Mouse (Mus musculus) limb, embryonic 12.5 days (tissue): ENCODE results near the gene Olfr307. TPM values are rescaled to one million over a fixed set of nuclear protein-coding genes. Genes with fewer than 3 reads are reported as not detected.
"Not testable (repeated sequence)": the region's sequence is repeated elsewhere in the genome, so short reads cannot be mapped to it uniquely, and the experiment has no call there.

Experiments used
- ATAC-seq: fragments of 200-750 bp; cut with Nextera tagmentation; 2 replicates; pipeline ENCODE4 v1.8.0; 2017; ENCODE audit warnings: low read depth, moderate TSS enrichment; ENCODE audit not compliant: insufficient number of reproducible peaks, insufficient read depth, low FRiP score, low TSS enrichment
- H3K27ac ChIP-seq: fragments of 300-500 bp; sonication (generic); 2 replicates; pipeline ENCODE4 v1.5.1; 2016; ENCODE audit warnings: mild to moderate bottlenecking, moderate library complexity
- H3K27me3 ChIP-seq: fragments of 300-500 bp; sonication (generic); 2 replicates; pipeline ENCODE4 v1.6.1; 2016; ENCODE audit warnings: mild to moderate bottlenecking, moderate library complexity
- H3K36me3 ChIP-seq: fragments of 300-500 bp; sonication (generic); 2 replicates; pipeline ENCODE4 v1.6.1; 2016; ENCODE audit warnings: mild to moderate bottlenecking, moderate library complexity
- H3K4me1 ChIP-seq: fragments of 300-500 bp; sonication (generic); replicated peaks from 2 replicates; pipeline ENCODE4 v1.6.1; 2016
- H3K4me2 ChIP-seq: fragments of 300-500 bp; sonication (generic); 2 replicates; pipeline ENCODE4 v1.6.1; 2016; ENCODE audit warnings: mild to moderate bottlenecking, moderate library complexity
- H3K4me3 ChIP-seq: fragments of 300-500 bp; sonication (generic); replicated peaks from 2 replicates; pipeline ENCODE4 v1.5.1; 2016; ENCODE audit warnings: mild to moderate bottlenecking
- H3K9ac ChIP-seq: fragments of 300-500 bp; sonication (generic); replicated peaks from 2 replicates; pipeline ENCODE4 v1.6.1; 2016; ENCODE audit warnings: mild to moderate bottlenecking, moderate library complexity
- H3K9me3 ChIP-seq: fragments of 300-500 bp; sonication (generic); 2 replicates; pipeline ENCODE4 v1.6.1; 2016; ENCODE audit warnings: mild to moderate bottlenecking, moderate library complexity
- WGBS: fragments of 180-500 bp; shearing (Covaris S2); methylation state at CpG from one replicate; pipeline ENCODE4 v1.1.7; 2016; 5-methylcytosine and 5-hydroxymethylcytosine counted together
- polyA plus RNA-seq: library from polyadenylated mRNA; unstranded; fragments of >200 nt; fragmentation: Nextera tagmentation; extraction: Ambion mirVana; gene quantifications from 2 replicates; pipeline ENCODE4 v1.2.1, GENCODE M21; 2016

The Olfr307 gene
- not detected in 2 replicates for polyA plus RNA-seq

DNA sequence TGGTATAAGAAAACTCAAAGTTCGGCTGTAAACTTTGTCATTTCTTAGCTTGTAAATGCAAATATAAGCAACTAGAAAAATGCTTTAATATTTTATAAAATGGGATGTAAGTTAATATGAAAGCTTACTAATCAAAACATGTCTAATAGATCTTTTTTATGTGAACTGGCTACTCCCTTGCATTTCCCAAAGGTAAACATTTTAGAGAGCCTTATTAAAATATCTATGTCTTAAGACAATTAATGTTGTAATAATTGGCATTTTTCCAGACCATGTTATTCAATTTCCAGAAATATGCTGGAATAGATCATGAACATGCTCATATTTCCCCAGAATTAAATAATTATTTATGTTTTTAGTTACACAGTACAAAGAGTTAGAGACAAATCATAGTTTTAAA is at the start of gene Olfr307:
Gene Olfr307, minus strand, starts transcription at position 101 of the 400 bp plus-strand sequence.
- H3K4me1 ChIP-seq = no peaks in the 10 kb centered on the region
- no peak within 1 kb of the TSS for H3K4me2 ChIP-seq
- no peaks in the 10 kb centered on the region for H3K36me3 ChIP-seq
- H3K9ac ChIP-seq = no peak within 1 kb of the TSS
- no peak within 1 kb of the TSS for H3K27ac ChIP-seq
- 74% methylated on average over 1 of the region's 1 CpGs for WGBS
- H3K27me3 ChIP-seq = no peaks in the 10 kb centered on the region
- ATAC-seq = no peak
- no peaks in the 10 kb centered on the region for H3K9me3 ChIP-seq
- no peak within 1 kb of the TSS for H3K4me3 ChIP-seq

DNA sequence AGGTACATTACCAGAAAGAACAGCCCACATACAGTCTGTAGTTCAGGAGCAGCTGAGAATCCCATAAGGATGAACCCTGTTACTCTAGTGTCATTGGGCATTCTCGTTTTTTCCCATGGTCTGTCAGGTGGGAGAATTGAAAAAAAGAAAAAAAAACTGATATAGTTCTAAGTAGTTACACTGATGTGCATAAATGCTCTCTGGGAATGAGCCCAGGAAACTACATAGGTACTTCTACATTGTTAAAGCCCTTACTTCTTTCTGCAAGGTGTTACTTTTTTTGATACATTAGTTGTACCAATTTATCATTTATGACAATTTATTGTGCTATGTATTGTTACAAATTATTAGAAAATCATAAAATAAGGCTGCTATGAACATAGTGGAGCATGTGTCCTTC is 49.2 kb upstream of the Olfr307 start, which contains the start of gene Olfr304:
Gene Olfr304, minus strand, starts transcription at position 101 of the 400 bp plus-strand sequence.
- no peak for ATAC-seq
- no peaks in the 10 kb centered on the region for H3K36me3 ChIP-seq
- H3K4me2 ChIP-seq = no peak within 1 kb of the TSS
- H3K4me1 ChIP-seq = no peaks in the 10 kb centered on the region
- 73% methylated on average over 1 of the region's 1 CpGs for WGBS
- H3K27ac ChIP-seq = no peak within 1 kb of the TSS
- no peak within 1 kb of the TSS for H3K4me3 ChIP-seq
- no peaks in the 10 kb centered on the region for H3K27me3 ChIP-seq
- no peak within 1 kb of the TSS for H3K9ac ChIP-seq
- no peaks in the 10 kb centered on the region for H3K9me3 ChIP-seq

DNA sequence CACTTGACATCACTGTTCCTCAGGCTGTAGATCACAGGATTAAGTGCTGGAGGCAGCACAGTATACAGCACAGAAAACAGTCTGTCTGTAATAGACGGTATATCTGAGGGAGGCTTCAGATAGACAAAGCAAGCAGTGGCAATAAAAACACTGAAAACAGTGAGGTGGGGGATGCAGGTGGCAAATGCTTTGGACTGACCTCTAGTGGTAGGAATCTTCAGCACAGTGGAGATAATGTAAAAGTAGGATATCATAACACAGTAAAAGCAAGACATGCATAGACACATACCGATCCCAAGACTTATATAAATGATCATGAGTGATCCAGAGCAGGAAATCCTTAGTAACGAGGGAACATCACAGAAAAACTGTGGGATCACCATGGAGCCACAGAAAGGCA is 48.4 kb upstream of the Olfr307 start:
- Histone ChIP-seq H3K36me3 (no peaks in the 10 kb centered on the region), H3K27ac (no peak overlapping the region), H3K9me3 (no peaks in the 10 kb centered on the region), H3K4me2 (no peak overlapping the region), H3K9ac (no peak overlapping the region), H3K4me1 (no peaks in the 10 kb centered on the region), H3K4me3 (no peak overlapping the region), H3K27me3 (no peaks in the 10 kb centered on the region)
- 68% methylated on average over 3 of the region's 3 CpGs for WGBS
- ATAC-seq = no peak

DNA sequence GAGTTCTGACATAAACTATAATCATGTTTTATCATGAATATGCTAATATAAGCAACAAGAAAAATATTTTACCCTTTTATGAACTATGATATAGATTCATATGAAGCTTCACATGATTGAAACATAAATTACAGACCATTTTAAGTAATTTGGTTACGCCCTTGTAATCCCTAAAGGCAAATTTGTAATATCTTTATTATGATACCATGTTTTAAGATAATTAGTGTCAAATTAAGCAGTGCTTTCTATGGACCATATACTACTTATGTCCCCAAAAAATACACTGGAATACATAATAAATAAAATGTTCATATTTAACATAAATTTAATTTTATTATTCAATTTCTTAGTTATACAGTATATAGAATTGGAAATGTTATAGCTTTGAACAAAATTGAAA is 29.4 kb upstream of the Olfr307 start, which contains the start of gene Olfr305:
Gene Olfr305, minus strand, starts transcription at position 101 of the 400 bp plus-strand sequence.
- Histone ChIP-seq H3K9me3 (no peaks in the 10 kb centered on the region), H3K4me1 (no peaks in the 10 kb centered on the region), H3K4me2 (no peak within 1 kb of the TSS), H3K4me3 (no peak within 1 kb of the TSS), H3K36me3 (no peaks in the 10 kb centered on the region), H3K27me3 (no peaks in the 10 kb centered on the region), H3K9ac (no peak within 1 kb of the TSS), H3K27ac (no peak within 1 kb of the TSS)
- no peak for ATAC-seq
- 90% methylated on average over 1 of the region's 1 CpGs for WGBS

DNA sequence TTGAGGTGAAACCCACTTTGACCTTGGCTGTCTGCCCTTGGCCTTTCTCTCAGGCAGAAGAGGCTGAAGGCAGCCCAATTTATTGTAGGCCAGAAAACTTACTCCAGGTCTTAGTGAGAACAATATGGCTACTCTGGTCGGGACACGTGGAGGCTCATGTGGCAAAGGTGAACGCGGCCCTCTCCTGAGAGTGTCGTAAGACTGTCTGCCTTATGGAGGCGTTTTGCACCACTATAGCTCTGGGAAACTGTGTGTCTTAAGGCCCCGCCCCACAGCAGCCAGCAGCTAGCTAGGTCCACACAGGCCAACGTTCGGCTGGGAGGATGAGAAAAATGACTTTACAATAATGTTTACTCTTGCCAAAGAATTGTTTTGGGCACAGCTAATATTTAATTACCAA is 8.9 kb upstream of the Olfr307 start:
- 84% methylated on average over 9 of the region's 9 CpGs for WGBS

DNA sequence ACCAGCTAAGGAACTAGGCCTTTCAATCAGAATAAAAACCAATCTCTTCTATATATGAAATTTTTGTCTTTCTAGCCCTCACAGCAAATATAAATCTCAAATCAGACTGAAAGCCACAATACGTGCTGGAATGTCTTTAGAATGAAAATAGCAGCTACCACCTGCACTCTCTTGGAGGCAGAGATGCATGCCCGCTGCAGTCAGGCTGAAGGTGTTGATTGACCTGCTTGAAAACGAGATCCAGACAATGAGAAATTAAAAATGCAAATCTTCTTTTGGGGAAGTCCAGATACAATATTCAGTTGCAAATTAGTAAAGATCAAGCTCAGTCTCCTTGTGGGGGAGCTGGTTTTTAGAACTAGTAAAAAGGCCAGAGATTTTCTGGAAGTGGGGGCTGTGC is 6.9 kb upstream of the Olfr307 start:
- WGBS = 69% methylated on average over 3 of the region's 3 CpGs
- Histone ChIP-seq H3K4me3 (no peak overlapping the region), H3K36me3 (no peaks in the 10 kb centered on the region), H3K27me3 (no peaks in the 10 kb centered on the region), H3K4me2 (no peak overlapping the region), H3K4me1 (no peaks in the 10 kb centered on the region), H3K9ac (no peak overlapping the region), H3K9me3 (0 out of 2 replicates have a peak, but pooled peaks cover 10% of the 10 kb centered on the region), H3K27ac (no peak overlapping the region)
- no peak for ATAC-seq

More for the DNA sequence above, 8.9 kb upstream of the Olfr307 start:
- H3K27me3 ChIP-seq, H3K36me3 ChIP-seq, H3K4me2 ChIP-seq, H3K9ac ChIP-seq, H3K4me3 ChIP-seq, H3K4me1 ChIP-seq, H3K27ac ChIP-seq, ATAC-seq: not testable (repeated sequence)
- H3K9me3 ChIP-seq = 0 out of 2 replicates have a peak, but pooled peaks cover 10% of the 10 kb centered on the region

DNA sequence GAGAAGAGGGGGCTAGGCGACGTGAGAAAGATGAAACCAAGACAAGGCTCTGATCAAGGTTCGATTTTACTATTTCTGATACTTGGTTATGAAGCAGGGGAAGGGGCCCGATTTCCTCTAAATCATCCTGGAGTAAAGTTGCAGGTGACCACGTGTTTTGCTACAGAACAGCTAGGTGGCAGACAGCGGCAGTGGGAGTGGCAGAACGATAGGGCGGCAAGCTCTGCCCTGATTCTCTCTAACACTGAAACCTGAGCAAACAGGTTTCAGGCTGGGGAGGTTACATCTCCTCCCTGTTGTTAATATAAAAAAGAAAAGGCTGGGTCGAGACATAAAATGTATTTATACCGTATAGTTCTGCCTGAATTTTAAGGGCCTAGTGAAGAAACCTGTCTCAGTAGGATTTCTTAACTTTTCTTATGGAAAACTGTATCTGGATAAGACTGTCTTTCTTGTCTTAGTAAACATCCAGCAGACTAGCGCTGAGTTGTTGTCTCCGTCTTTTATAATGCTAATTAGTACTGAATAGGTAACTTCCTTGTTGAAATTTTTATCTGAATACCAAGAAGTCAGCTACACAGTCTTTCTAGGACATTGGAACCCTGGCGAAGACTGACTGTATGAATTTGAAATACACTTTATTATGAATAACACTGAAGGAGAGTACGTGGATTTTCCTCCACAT is 5.6 kb upstream of the Olfr307 start:
- Histone ChIP-seq H3K9ac (no peak overlapping the region), H3K4me1 (no peaks in the 10 kb centered on the region), H3K4me3 (no peak overlapping the region), H3K27ac (no peak overlapping the region), H3K9me3 (0 out of 2 replicates have a peak, but pooled peaks cover 2% of the 10 kb centered on the region), H3K27me3 (no peaks in the 10 kb centered on the region), H3K4me2 (no peak overlapping the region), H3K36me3 (no peaks in the 10 kb centered on the region)
- 75% methylated on average over 14 of the region's 14 CpGs for WGBS
- no peak for ATAC-seq

DNA sequence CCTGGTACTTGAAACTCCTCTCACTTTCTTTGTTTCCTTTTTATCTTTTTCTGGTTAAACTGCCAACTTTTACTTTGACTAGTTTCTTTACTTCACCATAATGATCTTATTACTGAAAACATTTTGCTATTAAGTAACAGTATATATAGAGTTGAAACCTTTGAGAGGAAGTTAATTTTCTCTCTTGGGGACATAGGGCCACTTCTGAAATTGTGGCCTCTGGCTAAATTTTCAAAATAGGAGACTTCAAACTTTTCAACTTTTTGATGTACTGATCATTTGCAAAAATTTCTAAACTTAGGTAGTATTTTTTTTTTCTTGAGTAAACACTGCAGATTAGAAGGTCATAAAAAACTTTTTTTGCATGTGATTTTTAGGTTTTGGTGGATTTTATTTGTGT is 11.9 kb downstream of the Olfr307 start, which contains the start of gene Olfr308:
Gene Olfr308, minus strand, starts transcription at position 101 of the 400 bp plus-strand sequence.
- no peak within 1 kb of the TSS for H3K4me2 ChIP-seq
- H3K4me1 ChIP-seq = no peaks in the 10 kb centered on the region
- H3K4me3 ChIP-seq = no peak within 1 kb of the TSS
- H3K36me3 ChIP-seq = no peaks in the 10 kb centered on the region
- no peak within 1 kb of the TSS for H3K27ac ChIP-seq
- H3K9me3 ChIP-seq = no peaks in the 10 kb centered on the region
- H3K27me3 ChIP-seq = no peaks in the 10 kb centered on the region
- no peak for ATAC-seq
- H3K9ac ChIP-seq = no peak within 1 kb of the TSS

DNA sequence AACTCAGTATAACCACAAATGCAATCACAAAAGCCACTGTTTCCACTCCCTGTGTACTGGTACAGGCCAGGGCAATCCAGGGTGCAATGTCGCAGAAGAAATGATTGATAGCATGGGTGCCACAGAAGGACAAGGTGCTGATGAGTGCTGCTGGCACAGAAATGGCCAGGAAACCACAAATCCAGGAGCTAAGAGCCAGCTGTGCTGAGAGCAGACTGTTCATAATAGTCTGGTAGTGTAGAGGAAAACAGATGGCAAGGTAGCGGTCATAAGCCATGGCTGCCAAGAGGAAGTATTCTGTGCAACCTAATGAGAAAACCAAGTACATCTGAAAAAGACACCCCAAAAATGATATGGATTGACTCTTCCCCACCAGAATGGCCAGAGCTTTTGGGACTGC is 16.1 kb downstream of the Olfr307 start:
- no peaks in the 10 kb centered on the region for H3K27me3 ChIP-seq
- no peak overlapping the region for H3K4me2 ChIP-seq
- 82% methylated on average over 2 of the region's 2 CpGs for WGBS
- ATAC-seq = no peak
- no peaks in the 10 kb centered on the region for H3K36me3 ChIP-seq
- H3K4me3 ChIP-seq = no peak overlapping the region
- no peak overlapping the region for H3K27ac ChIP-seq
- H3K4me1 ChIP-seq = no peaks in the 10 kb centered on the region
- no peaks in the 10 kb centered on the region for H3K9me3 ChIP-seq
- no peak overlapping the region for H3K9ac ChIP-seq

DNA sequence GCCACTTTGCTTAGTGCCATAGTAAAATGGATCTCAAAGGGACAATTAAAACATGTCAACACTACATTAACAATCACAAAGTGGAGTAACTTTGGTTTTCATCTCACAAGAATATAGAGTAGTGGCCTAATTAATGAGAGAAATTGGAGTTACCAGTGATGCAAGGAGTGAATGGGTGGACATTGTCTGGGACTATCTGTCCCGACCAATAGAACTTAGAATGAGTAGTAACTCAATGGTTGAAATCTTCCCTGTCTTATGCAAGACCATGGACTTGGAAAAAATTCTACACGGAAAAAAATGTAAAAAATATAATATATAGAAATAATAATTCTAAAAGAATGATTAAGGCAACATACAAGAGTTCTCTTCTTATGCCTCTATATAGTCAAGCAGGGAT is 23.8 kb downstream of the Olfr307 start, which contains the start of gene Olfr309:
Gene Olfr309, minus strand, starts transcription at position 101 of the 400 bp plus-strand sequence.
- Histone ChIP-seq H3K4me3 (no peak within 1 kb of the TSS), H3K27ac (no peak within 1 kb of the TSS), H3K36me3 (no peaks in the 10 kb centered on the region), H3K9ac (no peak within 1 kb of the TSS), H3K9me3 (no peaks in the 10 kb centered on the region), H3K27me3 (no peaks in the 10 kb centered on the region), H3K4me1 (no peaks in the 10 kb centered on the region), H3K4me2 (no peak within 1 kb of the TSS)
- no peak for ATAC-seq
- WGBS = 80% methylated on average over 2 of the region's 2 CpGs
